ENCODE assay signal across 8 mouse cellular contexts in genomic region chr9:63941747-63942607, GRCm38 (mm10).
A peak's percentile ranks its signal among the peaks of the same experiment; 100 is the strongest.
DNase-seq lines count a peak whose midpoint lies in the region; TF ChIP-seq lines count a peak whose summit lies in the region.
"Had no signal": no experiment of that assay in that cellular context is flagged by ENCODE, and none has a peak within 500 bp of the region (broad histone marks: within the 10 kb centered on the region; RNA-seq: fewer than 3 reads in every experiment).

No protein-coding gene starts in this region.

- H3K27ac ChIP-seq in MEL (ENCODE audit: control insufficient read depth, low read depth, low read length), result no peak overlapping the region
- H3K27ac ChIP-seq in left cerebral cortex, adult 2 months, result no peak overlapping the region
- H3K27ac ChIP-seq: neural tube, embryonic 12.5 days had no signal

- peaks cover 0 to 12% of the 10 kb centered on the region in 2 experiments; a peak in 2 of 4 replicates for H3K4me1 ChIP-seq in MEL (ENCODE audit: control insufficient read depth in 1 of 2, insufficient read depth in 2 of 2, low read length in 2 of 2)

- DNase-seq in MEL (ENCODE audit: low read depth, low spot score), result no peak
- peak; percentile 81 for DNase-seq in adrenal gland, adult 8-10 months
- peak; percentile 56 for DNase-seq in gastrocnemius, postnatal 14 days
- peak; percentile 28 for DNase-seq in large intestine, adult 2 months (ENCODE audit: low read depth, low spot score)
- peak; percentile 53 for DNase-seq in skeletal muscle tissue, adult 2 months (ENCODE audit: low read depth, low spot score)
- no peak for DNase-seq in right cerebral cortex, postnatal 25 days
- DNase-seq in left cerebral cortex, adult 2 months (ENCODE audit: extremely low spot score in 1 of 2, low spot score in 2 of 2), result no peak

- intact Hi-C loops in gastrocnemius, postnatal 14 days (cut with DNase I; ENCODE audit: low total_unique reads), result no loop called here
- intact Hi-C loops in left cerebral cortex, adult 2 months (cut with DNase I), result no loop called here

- H3K27me3 ChIP-seq in MEL (ENCODE audit: control insufficient read depth in 1 of 2, insufficient read depth in 2 of 2, low read length in 2 of 2), result no peaks in the 10 kb centered on the region
- H3K27me3 ChIP-seq: neural tube, embryonic 12.5 days had no signal

- no peaks in the 10 kb centered on the region for H3K79me2 ChIP-seq in MEL (ENCODE audit: control insufficient read depth, insufficient read depth, low read length, poor library complexity)

- WGBS in large intestine, adult 2 months, result 44% methylated on average over 12 of the region's 12 CpGs

- TF ChIP-seq CTCF in MEL (IDR thresholded peaks at IDR 0.05 in 2 of 3, conservative IDR thresholded peaks at IDR 0.05 in 1 of 3; ENCODE audit: control insufficient read depth in 1 of 3, insufficient read depth in 1 of 3, low read depth in 2 of 3, low read length in 3 of 3, poor library complexity in 1 of 3, severe bottlenecking in 1 of 3), result no peak
- no peak for TF ChIP-seq CTCF in left cerebral cortex, adult 2 months (IDR thresholded peaks at IDR 0.05)

- H3K9me3 ChIP-seq in MEL (replicated peaks; ENCODE audit: insufficient read depth, low read length), result no peaks in the 10 kb centered on the region
- H3K9me3 ChIP-seq: neural tube, embryonic 12.5 days had no signal

- no peak overlapping the region for H3K4me3 ChIP-seq in MEL (ENCODE audit: control insufficient read depth in 1 of 2, insufficient read depth in 1 of 2, low read depth in 2 of 2, low read length in 2 of 2)
- H3K4me3 ChIP-seq in left cerebral cortex, adult 2 months, result no peak overlapping the region
- H3K4me3 ChIP-seq: neural tube, embryonic 12.5 days had no signal

- TF ChIP-seq EP300 in MEL (IDR thresholded peaks at IDR 0.05; ENCODE audit: low read depth in 1 of 2, low read length in 2 of 2), result no peak

- peak overlapping the region; percentile 3; the same call in 1 of the 2 replicates for H3K9ac ChIP-seq in MEL (ENCODE audit: control insufficient read depth, low read depth, low read length, poor library complexity, severe bottlenecking)
- H3K9ac ChIP-seq: neural tube, embryonic 12.5 days had no signal

- TF ChIP-seq RAD21 in MEL (IDR thresholded peaks at IDR 0.05; ENCODE audit: low read depth, low read length), result no peak

- H3K36me3 ChIP-seq in MEL (ENCODE audit: control insufficient read depth in 1 of 2, insufficient read depth in 2 of 2, low read length in 2 of 2), result peaks cover 0 to 5% of the 10 kb centered on the region in 2 experiments; a peak in 1 of 4 replicates
- H3K36me3 ChIP-seq: neural tube, embryonic 12.5 days had no signal

- TF ChIP-seq POLR2A in MEL (IDR thresholded peaks at IDR 0.05; ENCODE audit: control insufficient read depth in 1 of 2, insufficient read depth in 1 of 2, low read depth in 1 of 2, low read length in 2 of 2, poor library complexity in 1 of 2), result no peak

TF ChIP-seq in MEL, 35 proteins besides CTCF, POLR2A, EP300 and RAD21:
- TF ChIP-seq HCFC1 (IDR thresholded peaks at IDR 0.05; ENCODE audit: low read depth, low read length), result no peak
- peak; percentile 43; the same call in 1 of the 2 replicates for TF ChIP-seq GATA1 (IDR thresholded peaks at IDR 0.05; ENCODE audit: low read depth, low read length)

Comparison
In these comparisons a context has a peak if more than half of its experiments do, and no peak if none do; other contexts are left out.
1. DNase-seq: peak in adrenal gland, adult 8-10 months (single experiment), gastrocnemius, postnatal 14 days (single experiment), large intestine, adult 2 months (single experiment) and skeletal muscle tissue, adult 2 months (single experiment); none in MEL (single experiment), right cerebral cortex, postnatal 25 days (single experiment) and left cerebral cortex, adult 2 months (0 of 2).